8 mouse cellular contexts compared by ENCODE assay signal in the genomic region with DNA sequence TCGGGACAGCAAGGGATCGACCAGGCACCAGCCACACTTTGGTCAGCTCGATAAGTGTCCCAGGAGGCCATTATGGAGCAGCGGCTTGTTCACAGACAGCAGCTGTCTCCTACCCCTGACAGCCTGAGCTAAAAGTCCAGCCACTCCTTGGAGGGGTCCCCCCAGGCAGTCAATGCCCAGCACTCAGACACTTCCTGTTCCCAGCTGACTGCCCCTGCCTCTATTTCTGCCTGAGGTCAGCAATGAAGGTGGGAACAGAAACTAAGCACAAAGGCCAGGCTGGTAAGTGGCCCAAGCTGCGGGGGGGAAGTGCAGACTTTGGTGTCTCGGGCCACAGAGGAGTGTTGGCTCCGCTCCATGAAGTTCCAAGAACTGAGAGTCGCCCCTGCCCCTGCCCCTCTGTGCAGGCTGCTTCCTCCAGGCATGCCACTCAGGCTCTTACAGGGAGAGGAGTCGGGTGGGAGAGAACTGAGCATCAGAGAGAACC.
DNase-seq lines count a peak whose midpoint lies in the region.

No protein-coding gene starts in this region.

- intact Hi-C loops in gastrocnemius, postnatal 14 days (cut with DNase I; ENCODE audit: low total_unique reads) = no loop called here

- DNase-seq in embryo, embryonic 10.5 days (ENCODE audit: low spot score) = peak; percentile 37
- DNase-seq in embryo, embryonic 10 days (ENCODE audit: low spot score) = no peak
- peak; percentile 45 for DNase-seq in A20 (ENCODE audit: low read depth, low spot score)
- DNase-seq in heart, adult 8-10 months (ENCODE audit: low spot score) = peak; percentile 26
- peak; percentile 68 for DNase-seq in kidney, postnatal 10 days
- peak; percentile 23 for DNase-seq in neural tube, embryonic 10.5 days (ENCODE audit: extremely low spot score, low spot score)
- no peak for DNase-seq in T-cell, adult 2 months (ENCODE audit: low spot score)
- DNase-seq in gastrocnemius, postnatal 14 days = no peak

Comparison
In these comparisons a context has a peak if more than half of its experiments do, and no peak if none do; other contexts are left out.
1. DNase-seq: peak in embryo, embryonic 10.5 days (single experiment), A20 (single experiment), heart, adult 8-10 months (single experiment), kidney, postnatal 10 days (single experiment) and neural tube, embryonic 10.5 days (single experiment); none in embryo, embryonic 10 days (single experiment), T-cell, adult 2 months (single experiment) and gastrocnemius, postnatal 14 days (single experiment).